Mouse (Mus musculus) thymus, postnatal 14 days (tissue): ENCODE results near the gene Plb1.

ENCODE experiments used
- DNase-seq: peaks from one replicate; pipeline ENCODE4 v3.0.0; 2021

Gene Plb1

DNA sequence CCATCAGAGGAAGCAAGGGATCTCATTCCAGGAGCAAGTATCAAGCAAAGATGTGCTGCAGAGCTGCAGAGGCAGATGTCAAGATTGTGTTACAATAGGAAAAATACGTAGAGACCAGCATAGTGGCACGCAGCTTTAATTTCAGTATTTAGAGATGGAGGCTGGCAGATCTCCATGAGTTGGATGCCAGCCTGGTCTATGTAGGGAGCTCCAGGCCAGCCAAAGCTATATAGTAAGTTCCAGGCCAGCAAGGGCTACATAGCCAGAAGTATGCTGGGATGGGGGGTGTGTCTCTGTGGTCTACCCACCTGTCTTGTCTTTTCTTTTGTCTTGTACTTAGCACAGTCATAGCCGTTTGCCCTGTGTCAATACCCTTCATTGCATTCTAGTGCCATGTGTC lies 28.7 kb downstream of the Plb1 start:
- DNase-seq = no peak

DNA sequence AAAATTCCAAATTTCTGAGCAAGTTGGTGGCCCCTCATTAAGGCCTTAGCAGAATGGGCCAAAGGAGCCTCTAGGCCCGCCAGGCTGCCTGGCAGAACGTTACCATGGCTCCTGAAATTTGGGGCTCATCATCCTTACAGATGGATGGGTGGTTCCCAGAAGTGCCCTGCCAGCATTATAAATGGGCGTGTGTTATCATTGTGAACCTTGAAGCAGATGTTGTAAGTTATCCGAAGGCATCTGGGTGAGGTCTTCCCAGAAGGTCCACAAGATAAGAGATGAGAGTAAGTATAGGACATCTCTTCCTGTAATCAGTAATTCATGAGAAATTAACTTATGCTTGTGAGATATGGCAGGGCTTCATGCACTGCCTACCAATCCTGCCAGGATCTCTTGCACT lies 30.0 kb downstream of the Plb1 start:
- DNase-seq = no peak

DNA sequence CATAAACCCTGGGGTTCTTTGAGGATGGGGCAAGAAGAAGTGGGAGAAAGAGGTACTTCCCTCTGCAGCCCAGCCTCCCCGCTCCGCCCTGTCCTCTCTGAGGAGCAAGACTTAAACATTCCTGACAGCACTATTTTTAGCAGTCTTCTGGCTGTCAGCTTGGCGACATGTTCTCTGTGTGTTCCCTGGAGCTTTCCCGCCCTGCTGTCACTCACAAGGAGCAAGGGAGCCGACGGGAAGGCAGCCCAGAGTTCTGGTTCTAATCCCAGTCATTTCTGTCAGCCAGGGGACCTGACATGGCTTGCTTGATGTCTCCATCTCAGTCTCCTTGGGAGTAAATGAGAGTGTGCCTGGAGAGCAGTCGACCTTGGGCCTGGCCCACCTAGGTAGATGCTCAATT lies 40.0 kb downstream of the Plb1 start:
- DNase-seq = no peak

DNA sequence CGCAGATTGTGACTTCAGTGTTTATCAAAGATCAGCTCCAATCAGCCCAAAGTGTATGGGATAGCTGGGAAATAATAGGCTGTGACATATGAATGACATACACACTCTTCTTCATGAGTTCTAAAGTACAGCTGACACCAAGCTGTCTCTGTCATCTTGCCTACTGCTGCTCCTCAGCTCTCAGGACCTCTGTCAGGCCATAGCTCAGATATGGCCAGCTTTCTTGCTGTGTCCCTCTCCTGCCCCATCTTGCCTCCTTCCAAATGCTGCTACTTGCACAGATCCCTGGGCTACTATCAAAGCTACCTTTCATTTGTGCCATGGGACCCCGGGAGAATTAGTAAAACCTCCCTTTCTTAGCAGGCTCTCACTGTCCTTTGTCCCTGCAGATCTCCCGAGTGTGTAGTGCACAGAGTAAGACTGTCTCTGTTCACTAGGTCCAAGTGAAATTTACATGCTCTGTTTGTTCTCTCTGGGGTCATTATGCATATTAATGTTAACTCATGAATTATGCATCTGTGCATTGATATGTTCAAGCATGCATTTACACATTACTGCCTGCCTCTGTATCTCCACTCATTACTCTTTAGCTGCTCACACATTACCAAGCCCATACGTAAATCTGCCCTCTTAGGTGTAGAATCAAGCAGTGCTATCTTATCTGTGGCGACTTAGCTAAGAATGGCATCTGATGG lies 45.6 kb downstream of the Plb1 start:
- DNase-seq = no peak

DNA sequence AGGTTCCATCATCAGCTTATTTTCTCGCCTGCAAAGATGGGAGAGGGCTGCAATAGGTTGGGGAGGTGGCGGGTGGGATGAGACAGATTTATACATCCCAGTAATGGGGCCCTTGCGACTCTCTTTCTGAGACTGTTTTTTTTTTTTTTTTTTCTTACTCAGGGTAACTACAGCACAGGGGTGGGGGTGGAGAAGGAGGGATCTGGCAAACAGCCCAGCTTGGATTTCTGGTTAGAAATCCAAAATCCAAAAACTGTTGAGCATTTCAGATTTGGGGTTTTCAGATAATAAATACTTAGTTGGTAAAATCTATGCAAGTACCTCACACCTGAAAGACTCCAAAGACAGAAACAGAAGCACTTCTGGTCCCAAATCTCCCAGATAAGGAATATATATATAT lies 47.6 kb downstream of the Plb1 start:
- no peak for DNase-seq

DNA sequence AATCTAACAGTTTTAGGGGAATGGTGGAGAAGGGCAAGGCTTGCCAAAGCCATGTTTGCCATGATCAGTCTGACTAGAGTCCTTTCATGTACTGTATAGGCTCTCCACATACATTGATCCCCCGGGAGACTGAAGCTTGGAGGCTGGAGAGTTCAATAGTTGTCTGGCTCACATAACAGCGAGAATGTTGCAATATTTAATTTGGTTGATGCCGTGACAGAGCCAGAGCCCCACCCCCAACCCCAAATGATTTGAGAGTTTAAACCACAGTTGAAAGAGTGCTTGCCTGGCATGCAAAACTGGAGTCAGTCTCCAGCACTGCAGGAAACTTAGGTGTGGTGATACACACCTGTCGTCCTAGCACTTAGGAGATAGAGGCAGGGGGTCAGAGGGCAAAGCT lies 49.8 kb downstream of the Plb1 start:
- DNase-seq = no peak

GRCm38 (mm10) chr5:32283457-32283856 lies 50.9 kb downstream of the Plb1 start:
- no peak for DNase-seq

GRCm38 (mm10) chr5:32286315-32286714 lies 53.8 kb downstream of the Plb1 start:
- no peak for DNase-seq

DNA sequence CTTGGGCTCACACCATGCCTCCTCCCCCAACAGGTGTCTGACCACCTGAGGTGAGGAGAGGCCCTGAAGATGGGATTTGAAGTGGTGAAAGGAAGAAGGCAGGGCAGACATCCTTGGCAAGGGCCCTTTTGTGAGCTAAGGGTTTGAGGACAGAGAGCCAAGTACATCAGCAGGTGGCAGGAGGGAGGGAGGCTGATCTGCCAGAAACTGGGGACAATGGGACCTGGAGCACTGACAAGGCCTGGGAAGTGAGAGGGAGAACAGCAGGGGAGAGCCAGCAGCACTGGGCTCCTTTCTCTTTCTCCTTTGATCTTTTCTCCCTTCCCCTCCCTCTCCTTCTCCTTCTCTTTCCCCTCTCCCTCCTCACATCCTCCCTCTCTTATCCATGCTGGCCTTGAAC lies 55.5 kb downstream of the Plb1 start:
- no peak for DNase-seq

DNA sequence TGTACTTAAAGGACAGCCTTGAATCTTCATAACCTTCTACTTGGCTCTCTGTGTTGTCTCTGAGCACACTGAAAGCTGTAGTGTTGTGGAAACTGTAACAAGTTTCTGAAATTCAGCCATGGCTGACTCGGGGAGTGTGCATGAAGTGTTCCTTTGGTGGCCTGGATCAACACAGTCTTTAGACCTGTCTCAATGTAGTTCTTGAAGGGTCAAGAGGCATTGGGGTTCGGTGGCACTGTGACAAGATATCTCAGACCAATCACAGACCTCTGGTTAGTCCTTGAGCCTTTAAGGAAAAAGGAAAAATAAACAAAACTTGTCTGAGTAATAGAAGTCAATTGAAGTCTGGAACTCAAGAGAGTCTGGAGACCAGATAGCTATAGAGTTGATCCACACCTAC lies 58.8 kb downstream of the Plb1 start:
- DNase-seq = no peak

GRCm38 (mm10) chr5:32302991-32303921 lies 70.7 kb downstream of the Plb1 start:
- peak; percentile 67 for DNase-seq

- no peak for DNase-seq
These were observed 74.6 kb downstream of the Plb1 start for GRCm38 (mm10) chr5:32307106-32307505.

GRCm38 (mm10) chr5:32308647-32309046 lies 76.1 kb downstream of the Plb1 start:
- no peak for DNase-seq

DNA sequence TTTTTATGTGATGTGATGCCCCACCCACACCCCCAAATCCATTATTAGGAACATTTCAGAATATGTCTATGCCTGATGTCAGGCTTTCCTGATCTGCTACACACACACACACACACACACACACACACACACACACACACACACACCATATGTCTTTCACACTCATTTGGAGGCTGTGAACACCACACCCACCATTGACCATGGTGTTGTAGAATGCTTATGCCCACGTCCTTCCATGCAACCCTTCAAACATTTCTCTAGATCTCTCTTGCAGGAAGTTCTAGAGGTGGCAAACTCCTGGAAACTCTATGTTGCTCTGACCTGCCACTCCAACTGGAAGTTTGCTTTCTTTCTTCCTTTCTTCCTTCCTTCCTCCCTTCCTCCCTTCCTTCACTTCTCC lies 77.2 kb downstream of the Plb1 start:
- DNase-seq = no peak

GRCm38 (mm10) chr5:32310802-32311201 lies 78.3 kb downstream of the Plb1 start:
- DNase-seq = no peak

GRCm38 (mm10) chr5:32311589-32312166 lies 79.2 kb downstream of the Plb1 start:
- DNase-seq = no peak

- peak; percentile 73 for DNase-seq
These were observed 81.2 kb downstream of the Plb1 start for GRCm38 (mm10) chr5:32313671-32314070.

- DNase-seq = no peak
These were observed 82.2 kb downstream of the Plb1 start for GRCm38 (mm10) chr5:32314731-32315130.

DNA sequence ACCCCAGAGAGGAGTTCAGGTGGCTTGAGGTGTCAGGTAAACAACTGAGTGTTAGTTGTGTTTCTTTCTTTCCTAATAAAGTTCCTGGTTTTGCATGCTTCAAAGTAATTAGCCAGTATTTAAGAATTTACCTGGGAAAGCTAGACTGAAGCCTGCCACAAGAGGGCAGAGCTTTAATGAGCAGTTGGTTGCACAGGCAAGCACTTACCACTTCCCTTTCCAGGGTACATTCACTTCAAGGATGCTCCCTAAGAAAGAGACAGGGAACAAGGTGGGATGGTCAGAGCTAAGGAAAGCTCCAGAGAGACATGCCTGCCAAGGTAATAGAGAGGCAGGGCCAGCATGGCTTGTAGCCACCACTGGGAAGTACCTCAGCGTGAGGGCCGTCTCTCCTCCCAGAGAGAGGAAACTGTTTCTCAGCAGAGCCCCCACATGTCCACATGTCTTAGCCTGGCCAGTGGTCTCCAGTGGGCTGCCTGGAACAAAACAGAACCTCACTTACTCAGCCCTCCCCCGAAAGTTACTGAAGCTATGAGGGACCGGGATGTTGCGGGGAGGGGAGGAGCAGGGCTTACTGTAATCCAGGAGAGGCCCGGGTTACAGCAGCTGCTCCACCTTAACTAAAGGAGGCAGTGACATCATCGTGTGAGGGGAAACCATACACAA lies 89.8 kb downstream of the Plb1 start:
- DNase-seq = peak; percentile 42

- no peak for DNase-seq
These were observed 95.6 kb downstream of the Plb1 start for GRCm38 (mm10) chr5:32328139-32328538.

DNA sequence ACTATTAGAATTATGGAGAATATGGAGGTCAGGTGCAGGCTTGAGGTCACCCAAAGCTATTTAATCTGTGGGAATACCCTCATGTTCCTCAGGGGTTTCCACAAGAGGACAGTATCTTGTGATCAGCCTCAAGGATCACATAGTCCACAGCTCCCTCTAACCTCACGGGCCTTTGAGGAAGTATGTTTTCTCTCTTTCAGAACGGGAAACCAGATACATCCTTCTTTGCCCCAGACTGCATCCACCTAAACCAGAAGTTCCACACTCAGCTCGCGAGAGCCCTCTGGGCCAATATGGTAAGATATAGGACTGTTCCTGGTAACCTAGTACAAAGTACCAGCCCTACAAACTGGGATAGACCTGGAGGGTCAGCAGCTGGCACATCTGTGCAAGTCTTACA lies 100.1 kb downstream of the Plb1 start:
- DNase-seq = no peak

DNA sequence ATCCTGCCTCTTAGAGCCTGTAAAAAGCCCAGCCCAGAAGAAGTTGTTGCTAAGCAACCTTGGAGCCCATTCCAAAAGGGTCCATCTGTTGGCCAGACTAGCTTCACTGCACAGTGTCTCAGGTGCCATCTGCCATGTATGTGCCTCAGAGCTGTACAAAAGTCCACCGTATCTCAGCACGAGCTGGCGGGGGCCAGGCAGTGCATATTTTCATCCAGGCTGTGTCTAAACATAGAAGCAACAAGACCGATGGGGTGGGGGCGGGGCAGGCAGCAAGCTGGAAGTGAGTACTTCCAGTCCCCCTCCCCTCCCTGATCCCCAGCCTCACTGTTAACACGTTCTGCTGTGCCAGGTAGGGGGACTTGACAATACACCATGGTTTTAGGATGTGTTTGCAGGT lies 102.7 kb downstream of the Plb1 start:
- DNase-seq = no peak

DNA sequence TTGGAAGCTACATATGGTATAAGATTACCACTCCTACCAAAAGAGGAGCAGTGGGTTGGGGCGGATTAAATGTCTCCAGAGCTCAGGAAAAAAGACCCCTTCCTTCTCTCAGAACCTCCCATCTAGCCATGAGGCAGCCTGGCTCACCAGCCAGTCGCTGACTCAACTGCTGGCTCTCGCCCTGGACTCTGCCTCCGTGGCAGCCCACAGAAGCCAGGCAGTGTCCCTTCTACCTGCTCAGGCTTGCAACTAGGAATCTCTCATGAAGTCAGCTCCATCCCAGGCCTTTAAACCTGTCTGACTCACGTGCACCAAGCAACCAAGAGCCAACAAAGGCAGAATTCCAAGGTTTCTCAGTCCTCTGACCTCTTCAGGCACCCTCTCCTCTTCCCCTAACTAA lies 103.6 kb downstream of the Plb1 start:
- DNase-seq = no peak
